Mouse (Mus musculus) limb, embryonic 11.5 days (tissue): ENCODE measurements around the gene Sytl3. TPM values are rescaled to one million over a fixed set of nuclear protein-coding genes. Genes with fewer than 3 reads are reported as not detected.

ENCODE experiments used
- ATAC-seq: fragments of 200-750 bp; cut with Nextera tagmentation; 2 replicates; pipeline ENCODE4 v1.8.0; 2017; ENCODE audit warnings: low read depth; ENCODE audit not compliant: insufficient number of reproducible peaks, low FRiP score, low TSS enrichment
- DNase-seq: peaks from one replicate; pipeline ENCODE4 v3.0.0-alpha.2; 2015; ENCODE audit warnings: low spot score
- H3K27ac ChIP-seq: fragments of 300-500 bp; sonication (generic); replicated peaks from 2 replicates; pipeline ENCODE4 v1.5.1; 2014; ENCODE audit warnings: low read depth, mild to moderate bottlenecking, low read length
- H3K27me3 ChIP-seq: fragments of 300-500 bp; sonication (generic); 2 replicates; pipeline ENCODE4 v1.6.1; 2014; ENCODE audit warnings: mild to moderate bottlenecking, low read length, mixed read lengths; ENCODE audit not compliant: control insufficient read depth, insufficient read depth
- H3K36me3 ChIP-seq: fragments of 300-500 bp; sonication (generic); 2 replicates; pipeline ENCODE4 v1.6.1; 2014; ENCODE audit warnings: mild to moderate bottlenecking, low read length, moderate library complexity, mixed read lengths; ENCODE audit not compliant: control insufficient read depth, insufficient read depth
- H3K4me1 ChIP-seq: fragments of 300-500 bp; sonication (generic); 2 replicates; pipeline ENCODE4 v1.6.1; 2014; ENCODE audit warnings: low read length, mixed read lengths; ENCODE audit not compliant: control insufficient read depth, insufficient read depth
- H3K4me2 ChIP-seq: fragments of 300-500 bp; sonication (generic); 2 replicates; pipeline ENCODE4 v1.6.1; 2014; ENCODE audit warnings: low read depth, mild to moderate bottlenecking, moderate library complexity; ENCODE audit not compliant: severe bottlenecking
- H3K4me3 ChIP-seq: fragments of 300-500 bp; sonication (generic); 2 replicates; pipeline ENCODE4 v1.5.1; 2014; ENCODE audit warnings: low read depth, low read length
- H3K9ac ChIP-seq: fragments of 300-500 bp; sonication (generic); 2 replicates; pipeline ENCODE4 v1.6.1; 2014; ENCODE audit warnings: mild to moderate bottlenecking, low read length
- H3K9me3 ChIP-seq: fragments of 300-500 bp; sonication (generic); 2 replicates; pipeline ENCODE4 v1.6.1; 2016; ENCODE audit warnings: low read length; ENCODE audit not compliant: control insufficient read depth
- WGBS: fragments of 180-500 bp; shearing (Covaris S2); extraction: QIAGEN DNeasy Blood & Tissue Kit; methylation state at CpG from one replicate; pipeline ENCODE4 v1.1.7; 2014; 5-methylcytosine and 5-hydroxymethylcytosine counted together
- polyA plus RNA-seq: library from polyadenylated mRNA; unstranded; fragments of >200 nt; fragmentation: Nextera tagmentation; extraction: Ambion mirVana; gene quantifications from 2 replicates; pipeline ENCODE4 v1.2.1, GENCODE M21; 2014

The Sytl3 gene
- polyA plus RNA-seq, 1 experiment from 2014 or later = not detected

DNA sequence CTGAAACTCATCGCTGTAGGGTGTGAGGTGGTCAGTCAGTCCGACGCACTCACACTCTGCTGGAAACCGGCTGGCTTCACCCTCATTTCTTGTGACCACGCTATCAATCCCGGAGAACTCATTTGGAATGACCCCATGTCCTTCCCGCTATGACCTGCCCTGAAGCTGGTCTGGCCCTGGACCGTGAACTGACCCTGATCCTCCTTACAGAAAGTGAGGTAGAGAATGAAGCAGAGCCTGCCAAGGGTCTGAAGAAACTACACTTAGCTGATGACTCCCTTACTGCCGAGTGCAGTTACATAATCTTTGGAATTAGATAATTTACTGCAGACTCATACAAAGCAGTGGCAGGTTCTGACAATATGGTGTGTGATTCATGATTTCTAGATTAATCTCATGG lies 96.3 kb downstream of the Sytl3 start:
- H3K9ac ChIP-seq = no peak overlapping the region
- WGBS = 85% methylated on average over 9 of the region's 9 CpGs
- no peak for ATAC-seq
- H3K27me3 ChIP-seq = no peaks in the 10 kb centered on the region
- H3K9me3 ChIP-seq = no peaks in the 10 kb centered on the region
- peaks cover 13% of the 10 kb centered on the region for H3K4me1 ChIP-seq
- no peak for DNase-seq
- no peaks in the 10 kb centered on the region; the same call in none of the 2 replicates for H3K36me3 ChIP-seq
- no peak overlapping the region for H3K4me2 ChIP-seq
- H3K4me3 ChIP-seq = no peak overlapping the region
- no peak overlapping the region for H3K27ac ChIP-seq

DNA sequence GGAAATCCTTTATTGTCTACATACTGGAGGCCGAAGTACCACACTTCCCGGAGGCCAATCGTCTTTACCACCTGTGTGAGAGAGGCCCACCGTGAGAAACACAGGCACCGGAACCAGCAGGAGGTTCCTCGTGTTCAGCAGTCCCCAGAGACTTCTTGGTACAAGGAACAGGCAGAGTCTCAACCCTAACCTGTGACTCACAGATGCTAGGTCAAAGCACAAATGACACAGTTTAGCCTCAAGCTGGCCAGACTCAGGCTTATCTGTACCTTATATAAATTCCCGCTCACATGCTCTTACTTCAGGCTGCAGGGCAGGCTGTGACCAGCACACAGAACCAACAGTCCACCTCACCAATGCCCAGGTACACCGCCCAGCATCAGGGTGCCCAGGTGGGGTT lies 97.0 kb downstream of the Sytl3 start:
- H3K36me3 ChIP-seq = no peaks in the 10 kb centered on the region; the same call in none of the 2 replicates
- WGBS = 75% methylated on average over 8 of the region's 8 CpGs
- H3K4me3 ChIP-seq = no peak overlapping the region
- no peak overlapping the region for H3K9ac ChIP-seq
- no peaks in the 10 kb centered on the region for H3K27me3 ChIP-seq
- ATAC-seq (no peak), DNase-seq (no peak)
- no peak overlapping the region for H3K4me2 ChIP-seq
- H3K4me1 ChIP-seq = peaks cover 13% of the 10 kb centered on the region
- H3K9me3 ChIP-seq = no peaks in the 10 kb centered on the region
- no peak overlapping the region for H3K27ac ChIP-seq

DNA sequence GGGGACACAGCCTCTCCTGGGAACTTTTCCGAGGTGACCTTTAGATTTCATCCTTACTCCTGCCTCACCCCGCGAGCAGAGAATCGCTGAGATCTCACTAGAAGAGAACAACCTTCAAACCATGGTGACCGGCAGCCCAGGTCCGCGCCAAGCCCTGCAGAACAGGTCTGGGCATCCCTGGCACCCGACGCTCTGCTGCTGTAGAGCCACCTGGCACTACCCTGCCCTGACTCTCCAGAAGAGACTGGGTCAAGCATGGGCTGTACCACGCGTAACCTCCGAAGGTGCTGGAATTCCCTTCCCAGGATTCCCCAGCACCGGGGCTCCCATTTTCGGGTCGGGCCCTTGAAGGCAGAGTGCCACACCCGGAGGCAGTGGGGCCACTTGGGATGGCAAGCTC lies 99.0 kb downstream of the Sytl3 start:
- no peaks in the 10 kb centered on the region; the same call in 1 of the 2 replicates for H3K36me3 ChIP-seq
- H3K4me2 ChIP-seq = no peak overlapping the region
- H3K4me1 ChIP-seq = no peaks in the 10 kb centered on the region
- no peaks in the 10 kb centered on the region for H3K27me3 ChIP-seq
- DNase-seq = no peak
- no peak overlapping the region for H3K9ac ChIP-seq
- ATAC-seq = no peak
- no peak overlapping the region for H3K27ac ChIP-seq
- WGBS = 94% methylated on average over 16 of the region's 16 CpGs
- H3K9me3 ChIP-seq = no peaks in the 10 kb centered on the region
- H3K4me3 ChIP-seq = no peak overlapping the region

DNA sequence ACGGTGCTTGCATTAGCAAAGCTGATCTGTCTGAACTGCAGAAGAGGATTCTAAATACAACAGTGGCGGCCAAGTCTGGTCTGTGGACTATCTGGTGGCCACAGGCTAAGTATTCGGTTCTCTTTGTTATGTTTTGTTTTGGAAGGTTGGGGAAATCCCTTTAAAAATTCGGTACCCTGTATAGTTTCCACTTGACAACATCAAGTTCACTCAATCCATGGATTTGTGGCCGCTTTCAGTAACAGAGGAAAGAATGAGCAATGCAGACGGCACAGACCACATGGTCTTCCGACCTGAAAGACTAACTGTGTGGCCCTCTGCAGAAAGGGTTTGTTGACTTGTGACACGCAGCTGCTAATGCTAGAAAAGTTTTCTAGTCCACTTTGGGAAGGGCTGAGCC lies 100.0 kb downstream of the Sytl3 start:
- Histone ChIP-seq H3K9me3 (no peaks in the 10 kb centered on the region), H3K36me3 (no peaks in the 10 kb centered on the region; the same call in 1 of the 2 replicates), H3K27ac (no peak overlapping the region), H3K4me3 (no peak overlapping the region), H3K4me2 (no peak overlapping the region), H3K27me3 (no peaks in the 10 kb centered on the region), H3K4me1 (0 out of 2 replicates have a peak, but pooled peaks cover 2% of the 10 kb centered on the region), H3K9ac (no peak overlapping the region)
- WGBS = 87% methylated on average over 8 of the region's 8 CpGs
- DNase-seq = no peak
- no peak for ATAC-seq

DNA sequence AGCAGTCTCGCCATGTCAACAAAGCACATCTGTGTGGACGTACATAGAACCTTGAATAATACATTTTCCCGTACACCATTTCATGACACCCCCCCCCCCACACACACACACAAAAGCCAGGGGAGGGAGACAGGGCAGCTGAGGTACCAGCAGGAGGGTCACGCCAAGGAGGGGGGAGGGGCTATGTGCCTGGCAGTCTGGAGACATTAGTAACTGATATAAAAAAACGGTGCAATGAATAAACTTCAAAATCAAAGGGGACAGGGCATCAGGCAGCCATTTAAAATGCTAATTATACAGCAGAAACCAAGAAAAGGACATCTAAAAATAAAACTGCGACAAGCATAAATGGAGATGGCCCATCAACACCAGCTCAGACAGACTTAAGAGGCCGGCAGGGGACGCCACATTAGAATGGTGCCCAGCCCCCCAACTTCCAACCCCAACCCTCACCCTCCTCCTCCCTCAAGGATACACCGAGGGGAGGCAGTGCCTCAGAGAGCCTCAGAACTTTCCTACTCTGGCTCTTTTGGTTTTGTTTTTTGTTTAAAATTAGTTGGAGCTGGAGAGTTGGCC lies 100.9 kb downstream of the Sytl3 start:
- DNase-seq (no peak), ATAC-seq (no peak)
- no peak overlapping the region for H3K4me3 ChIP-seq
- 69% methylated on average over 9 of the region's 9 CpGs for WGBS
- H3K9ac ChIP-seq = no peak overlapping the region
- H3K9me3 ChIP-seq = no peaks in the 10 kb centered on the region
- no peaks in the 10 kb centered on the region; the same call in 1 of the 2 replicates for H3K36me3 ChIP-seq
- 0 out of 2 replicates have a peak, but pooled peaks cover 2% of the 10 kb centered on the region for H3K4me1 ChIP-seq
- H3K27ac ChIP-seq = no peak overlapping the region
- no peak overlapping the region for H3K4me2 ChIP-seq
- no peaks in the 10 kb centered on the region for H3K27me3 ChIP-seq

DNA sequence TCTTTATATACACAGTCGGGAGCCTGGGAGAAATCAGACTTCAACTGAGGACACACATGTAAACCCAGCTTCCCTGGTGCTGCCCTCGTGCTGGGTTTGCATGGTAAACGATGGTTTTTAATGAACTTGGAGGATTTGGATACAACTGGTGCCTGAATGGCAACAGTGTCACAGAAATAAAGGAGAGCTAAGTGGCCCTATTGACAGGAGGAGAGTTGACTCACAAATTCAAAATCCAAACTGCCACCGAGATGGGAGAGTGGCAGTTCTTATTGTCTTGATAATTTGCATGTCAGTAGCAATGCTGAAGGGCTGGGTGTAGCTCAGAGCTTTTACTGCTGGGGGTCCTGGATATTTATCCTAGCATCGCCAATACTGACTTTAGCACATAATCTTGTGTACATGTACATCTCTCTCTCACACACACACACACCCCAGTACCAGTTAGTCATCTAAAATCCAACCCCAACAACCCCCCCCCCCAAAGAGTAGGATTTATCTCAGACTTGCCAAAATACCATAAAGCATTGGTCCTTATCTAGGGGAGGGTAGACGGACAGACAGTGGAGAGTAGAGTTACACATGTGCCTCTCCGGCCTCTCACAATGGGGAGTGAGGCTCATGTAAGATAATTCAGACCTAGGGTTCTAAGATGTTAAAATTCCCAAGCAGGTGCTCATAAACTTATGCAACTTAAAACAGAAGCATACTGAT lies 104.8 kb downstream of the Sytl3 start:
- no peak overlapping the region for H3K27ac ChIP-seq

DNA sequence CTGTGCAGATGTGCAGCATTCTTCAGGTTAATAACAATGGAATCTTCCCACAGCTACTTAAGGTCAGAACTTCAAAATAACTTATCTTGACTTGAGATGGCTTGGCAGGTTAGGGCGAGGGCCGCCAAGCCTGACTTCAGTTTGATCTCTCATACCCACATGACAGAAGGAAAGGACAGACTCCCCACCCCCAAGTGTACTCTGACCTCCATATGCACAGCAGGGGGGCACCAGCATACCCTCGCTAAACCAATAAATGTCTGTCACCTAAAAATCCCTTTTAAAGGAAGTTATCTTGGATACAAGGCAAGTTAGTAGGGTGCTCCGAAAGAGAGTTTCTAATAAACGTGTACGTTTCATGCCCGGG lies 105.3 kb downstream of the Sytl3 start:
- Histone ChIP-seq H3K36me3 (no peaks in the 10 kb centered on the region), H3K9ac (no peak overlapping the region), H3K27me3 (no peaks in the 10 kb centered on the region), H3K4me2 (no peak overlapping the region), H3K9me3 (no peaks in the 10 kb centered on the region), H3K4me3 (no peak overlapping the region), H3K4me1 (0 out of 2 replicates have a peak, but pooled peaks cover 2% of the 10 kb centered on the region), H3K27ac (no peak overlapping the region)
- 59% methylated on average over 7 of the region's 7 CpGs for WGBS
- DNase-seq (no peak), ATAC-seq (no peak)

More for the DNA sequence above, 104.8 kb downstream of the Sytl3 start:
- H3K9me3 ChIP-seq = no peaks in the 10 kb centered on the region
- no peak for ATAC-seq
- H3K27me3 ChIP-seq = no peaks in the 10 kb centered on the region
- DNase-seq = no peak
- H3K4me2 ChIP-seq = no peak overlapping the region
- H3K4me1 ChIP-seq = 0 out of 2 replicates have a peak, but pooled peaks cover 2% of the 10 kb centered on the region
- no peak overlapping the region for H3K4me3 ChIP-seq
- H3K36me3 ChIP-seq = no peaks in the 10 kb centered on the region
- 65% methylated on average over 7 of the region's 7 CpGs for WGBS
- H3K9ac ChIP-seq = no peak overlapping the region

DNA sequence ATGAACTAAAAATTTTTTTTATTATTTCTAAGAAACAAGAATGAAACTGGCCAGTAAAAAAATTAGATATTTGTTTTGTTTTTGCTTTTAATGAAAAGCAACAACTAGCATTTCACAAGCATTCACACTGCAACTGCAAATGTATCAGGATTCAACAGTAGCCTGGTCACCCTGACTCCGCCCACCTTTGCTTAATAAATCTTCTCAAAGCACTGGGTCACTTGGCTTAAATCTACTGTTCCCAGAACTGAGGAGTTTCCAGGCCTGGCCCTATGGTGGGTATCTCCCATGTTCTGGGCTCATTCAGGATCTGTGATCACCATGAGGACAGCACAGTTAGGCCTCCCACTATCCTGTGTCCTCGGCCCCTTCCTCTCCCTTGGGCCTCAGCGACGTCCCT lies 105.8 kb downstream of the Sytl3 start:
- Histone ChIP-seq H3K27ac (no peak overlapping the region), H3K36me3 (no peaks in the 10 kb centered on the region), H3K4me1 (0 out of 2 replicates have a peak, but pooled peaks cover 4% of the 10 kb centered on the region), H3K4me3 (no peak overlapping the region), H3K4me2 (no peak overlapping the region), H3K9me3 (no peaks in the 10 kb centered on the region), H3K9ac (no peak overlapping the region), H3K27me3 (no peaks in the 10 kb centered on the region)
- DNase-seq (no peak), ATAC-seq (no peak)
- 91% methylated on average over 4 of the region's 4 CpGs for WGBS
